Mouse (Mus musculus) erythroblast, embryonic 14.5 days (primary cell): ENCODE data around the gene Thpo.

Source experiments
- GATA1 ChIP-seq: IDR thresholded peaks from 2 replicates; pipeline ENCODE4 v1.6.1; 2012; ENCODE audit warnings: low read length, inconsistent platforms, mixed read lengths
- TAL1 ChIP-seq: IDR thresholded peaks from 3 replicates; pipeline ENCODE4 v1.6.1; 2012; ENCODE audit warnings: low read length, inconsistent platforms, mixed read lengths

- TF ChIP-seq GATA1 (no peak), TAL1 (no peak)
Measured at GRCm38 (mm10) chr16:20736823-20737222, 2.5 kb upstream of the Thpo start.
